Mouse (Mus musculus) cortical plate, adult 2 months (tissue): Measurements from ENCODE around the gene Trak1.

ENCODE experiments used
- CTCF ChIP-seq: fragments of 200-500 bp; IDR thresholded peaks from 2 replicates; pipeline ENCODE4 v1.5.1; 2011; ENCODE audit warnings: mild to moderate bottlenecking, control low read depth, low read length; ENCODE audit not compliant: insufficient read depth; ENCODE audit errors: extremely low read depth
- POLR2A ChIP-seq: fragments of 200-500 bp; IDR thresholded peaks from 2 replicates; pipeline ENCODE4 v1.6.1; 2011; ENCODE audit warnings: mild to moderate bottlenecking, low read length, control low read depth; ENCODE audit not compliant: insufficient read depth; ENCODE audit errors: extremely low read depth

GRCm38 (mm10) chr9:121363932-121364331 is 66.6 kb downstream of the Trak1 start:
- no peak for TF ChIP-seq CTCF
- no peak for TF ChIP-seq POLR2A
